Mouse (Mus musculus): ENCODE measurements around the gene Hmga1b. TPM values are rescaled to one million over a fixed set of nuclear protein-coding genes. Genes with fewer than 3 reads are reported as not detected.
"Not testable (repeated sequence)": the region's sequence is repeated elsewhere in the genome, so short reads cannot be mapped to it uniquely, and the experiment has no call there.

Hmga1b gene
- total RNA-seq, 4 experiments from 2014 or later: 19.8 to 57.1 (median 32.9) TPM

DNA sequence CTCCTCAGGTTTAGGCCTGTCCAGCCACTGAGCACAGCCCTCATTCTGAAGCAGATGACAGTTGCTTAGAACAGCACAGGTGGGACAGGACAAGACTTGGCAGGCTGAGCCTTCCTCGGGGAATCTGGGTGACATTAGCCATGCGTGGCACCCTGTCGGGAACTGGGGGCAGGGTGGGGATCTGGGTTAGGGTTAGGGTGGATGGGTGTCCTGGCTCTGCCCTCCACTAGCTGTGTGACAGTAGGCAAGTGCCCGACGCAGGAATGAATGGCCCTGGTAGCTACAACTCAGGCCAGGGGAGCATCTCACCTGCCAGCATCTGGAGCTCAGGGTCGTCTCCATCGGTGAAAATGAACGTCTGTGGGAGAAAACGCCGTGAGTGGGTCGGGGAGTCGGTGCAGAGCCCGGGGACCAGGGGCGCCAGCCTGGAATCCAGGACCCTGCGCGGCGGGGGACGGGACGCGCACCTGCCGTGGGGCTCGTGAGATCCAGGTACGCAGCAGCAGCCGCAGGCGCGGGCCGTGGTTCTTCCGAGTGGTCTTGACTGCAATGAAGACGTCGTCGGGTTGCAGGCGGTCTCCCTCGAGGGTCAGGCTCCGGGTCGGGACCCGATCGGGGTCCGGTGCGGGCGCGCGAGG, 21.0 kb downstream of the Hmga1b start:
- DNase-seq (ENCODE audit: low spot score): no peak

GRCm38 (mm10) chr11:120784064-120784791, 21.6 kb downstream of the Hmga1b start, which contains the start of the genes Rfng and Gps1:
Gene Rfng (minus strand): TSS chr11:120784207.
Gene Gps1 (plus strand): TSS chr11:120784272.
- DNase-seq (ENCODE audit: low spot score): peak; percentile 79

DNA sequence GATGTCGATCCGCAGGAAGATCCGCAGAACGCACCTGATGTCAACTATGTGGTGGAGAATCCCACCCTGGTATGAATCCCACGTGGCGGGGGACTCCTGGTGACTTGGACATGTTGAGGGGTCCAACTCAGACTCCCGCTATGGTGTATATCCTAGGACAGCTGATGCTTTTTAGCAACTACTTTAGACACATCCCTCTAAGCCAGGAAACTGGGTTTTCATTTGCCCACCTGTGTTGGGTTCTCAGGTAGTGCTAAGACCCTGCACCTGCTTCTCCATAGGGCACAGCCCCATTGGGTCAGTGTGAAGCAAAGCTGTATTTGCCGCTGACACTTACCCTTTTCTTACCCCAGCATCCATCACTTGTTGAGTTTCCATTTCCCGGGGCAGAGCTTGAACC, 22.6 kb downstream of the Hmga1b start:
- no peak for DNase-seq (ENCODE audit: low spot score)

DNA sequence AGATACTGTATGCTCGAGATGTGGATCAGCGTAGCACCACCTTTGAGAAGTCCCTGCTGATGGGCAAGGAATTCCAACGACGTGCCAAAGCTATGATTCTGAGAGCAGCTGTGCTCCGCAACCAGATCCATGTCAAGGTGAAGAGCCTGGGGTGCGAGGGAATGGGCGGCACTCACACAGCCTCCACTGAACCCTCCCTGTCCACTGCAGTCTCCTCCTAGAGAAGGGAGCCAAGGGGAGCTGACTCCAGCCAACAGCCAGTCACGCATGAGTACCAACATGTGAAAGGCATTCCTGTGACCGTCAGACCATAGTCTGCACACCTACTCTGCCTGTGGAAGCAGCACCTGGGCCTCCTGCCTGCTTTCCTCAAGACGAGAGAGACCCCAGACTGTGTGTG, 25.9 kb downstream of the Hmga1b start:
- DNase-seq (ENCODE audit: low spot score): not testable (repeated sequence)

GRCm38 (mm10) chr11:120789355-120789754, 26.8 kb downstream of the Hmga1b start:
- no peak for DNase-seq (ENCODE audit: low spot score)

DNA sequence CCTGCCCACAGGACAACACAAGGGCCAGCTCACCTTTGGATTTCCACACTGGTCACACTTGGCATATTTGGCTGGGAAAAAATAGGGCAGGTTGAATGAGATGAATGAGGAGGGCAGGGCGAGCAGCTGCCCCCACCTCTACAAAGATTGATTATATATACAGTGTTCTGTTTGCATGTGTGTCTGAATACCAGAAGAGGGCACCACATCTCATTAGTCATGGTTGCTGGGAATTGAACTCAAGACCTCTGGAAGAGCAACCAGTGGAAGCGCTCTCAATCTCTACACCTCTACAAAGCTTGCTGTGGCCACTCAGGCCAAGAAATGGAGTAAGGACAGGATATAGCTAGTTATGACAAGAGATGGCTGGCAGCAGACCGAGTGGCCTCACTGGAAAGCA, 27.2 kb downstream of the Hmga1b start:
- no peak for DNase-seq (ENCODE audit: low spot score)

DNA sequence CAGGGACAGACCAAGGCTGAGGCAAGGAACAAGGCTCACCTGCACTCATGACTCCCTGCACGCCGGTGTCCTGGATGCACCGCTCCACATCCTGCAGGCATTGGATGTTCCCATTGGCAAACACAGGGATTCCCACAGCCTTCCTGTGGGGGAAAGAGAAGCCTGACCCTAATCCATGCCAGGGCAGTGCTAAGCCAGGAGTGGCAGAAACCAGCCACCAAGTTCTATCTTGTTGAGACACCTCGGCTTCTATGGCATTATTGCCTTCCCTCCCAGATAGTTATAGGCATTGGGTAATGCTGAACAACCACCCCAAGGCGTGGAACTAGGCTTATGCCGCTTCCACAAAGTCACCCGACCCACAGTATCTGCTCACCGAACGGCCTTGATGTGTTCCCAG, 30.1 kb downstream of the Hmga1b start:
- no peak for DNase-seq (ENCODE audit: low spot score)

DNA sequence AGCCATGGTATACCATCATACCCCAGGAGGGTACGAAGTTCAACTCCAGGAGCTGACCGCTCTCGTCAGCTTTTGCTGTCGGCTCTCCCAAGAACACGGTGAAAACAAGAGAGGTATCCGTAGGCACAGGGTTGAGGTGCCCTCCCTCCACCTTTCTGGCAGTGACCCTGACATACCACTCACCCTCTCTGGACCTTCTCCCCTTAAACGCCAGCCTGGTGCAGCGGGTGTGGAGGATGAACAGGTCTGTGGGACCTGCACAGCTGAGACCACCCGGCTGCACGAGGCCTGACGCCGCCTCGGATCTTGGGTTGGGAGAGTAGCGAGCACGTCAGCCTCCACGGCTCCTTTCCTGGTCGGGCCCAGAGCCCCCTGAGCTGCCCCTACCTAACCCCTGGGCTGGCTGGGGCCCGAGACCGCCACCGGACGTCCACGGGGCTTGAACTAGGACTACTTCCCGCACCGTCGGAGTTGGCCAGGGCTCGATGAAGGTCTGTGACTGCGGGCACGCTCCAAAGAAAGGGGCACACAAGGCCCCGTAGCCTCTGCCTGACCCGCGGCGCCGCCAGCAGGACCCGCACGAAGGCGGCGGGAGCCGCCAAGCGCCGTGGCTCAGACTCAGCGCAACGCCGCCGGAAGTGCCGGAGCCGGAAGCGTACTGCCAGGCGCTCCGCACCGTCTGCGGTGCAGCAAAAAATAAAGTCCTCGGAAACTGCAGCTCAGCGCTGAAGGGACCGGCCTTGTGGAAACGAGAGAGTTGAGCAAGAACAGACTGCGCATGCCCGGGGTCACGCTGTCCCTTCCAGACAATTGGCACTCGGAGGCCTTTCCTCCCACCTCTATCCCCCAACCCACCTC, 33.4 kb downstream of the Hmga1b start, which contains the start of gene Dus1l:
TSS of gene Dus1l (minus strand) at position 648 of the 858 bp plus-strand sequence.
- DNase-seq (ENCODE audit: low spot score): peak; percentile 97

DNA sequence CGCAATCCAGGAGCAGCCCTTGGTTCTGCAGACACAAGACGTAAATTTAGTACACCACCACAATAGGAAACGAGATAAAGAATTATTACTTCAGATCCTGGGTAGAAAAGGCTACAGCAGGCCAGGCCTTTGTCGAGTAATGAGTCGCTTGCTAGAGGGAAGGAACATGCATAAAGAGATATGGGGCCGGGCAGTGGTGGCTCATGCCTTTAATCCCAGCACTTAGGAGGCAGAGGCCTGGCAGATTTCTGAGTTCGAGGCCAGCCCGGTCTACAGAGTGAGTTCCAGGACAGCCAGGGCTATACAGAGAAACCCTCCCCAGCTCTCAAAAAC, 34.0 kb downstream of the Hmga1b start:
- no peak for DNase-seq (ENCODE audit: low spot score)

- DNase-seq (ENCODE audit: low spot score): no peak
Measured at GRCm38 (mm10) chr11:120798244-120798643, 35.6 kb downstream of the Hmga1b start.

DNA sequence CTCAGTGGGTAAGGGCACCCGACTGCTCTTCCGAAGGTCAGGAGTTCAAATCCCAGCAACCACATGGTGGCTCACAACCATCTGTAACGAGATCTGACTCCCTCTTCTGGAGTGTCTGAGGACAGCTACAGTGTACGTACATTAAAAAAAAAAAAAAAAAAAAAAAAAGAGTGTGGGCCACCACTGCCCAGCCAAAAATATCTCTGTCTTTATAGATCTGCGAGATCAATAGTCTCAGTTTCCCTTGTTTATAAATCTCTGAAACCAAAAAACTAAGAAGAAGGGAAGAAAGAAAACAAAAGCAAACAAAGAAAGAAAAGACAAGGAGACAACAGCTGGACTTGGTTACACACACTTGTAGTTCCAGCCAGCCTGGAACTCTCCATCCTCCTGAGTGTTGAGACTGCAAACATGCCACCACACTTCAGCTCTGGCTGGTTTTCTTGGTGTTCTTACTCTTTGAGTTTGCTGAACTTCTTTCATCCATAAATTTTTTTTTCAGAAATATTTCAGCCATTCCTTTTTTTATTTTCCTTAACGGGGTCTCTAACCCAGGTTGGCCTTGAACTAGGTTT, 36.8 kb downstream of the Hmga1b start:
- no peak for DNase-seq (ENCODE audit: low spot score)

GRCm38 (mm10) chr11:120800061-120800904, 37.7 kb downstream of the Hmga1b start:
- peak; percentile 90 for DNase-seq (ENCODE audit: low spot score)

DNA sequence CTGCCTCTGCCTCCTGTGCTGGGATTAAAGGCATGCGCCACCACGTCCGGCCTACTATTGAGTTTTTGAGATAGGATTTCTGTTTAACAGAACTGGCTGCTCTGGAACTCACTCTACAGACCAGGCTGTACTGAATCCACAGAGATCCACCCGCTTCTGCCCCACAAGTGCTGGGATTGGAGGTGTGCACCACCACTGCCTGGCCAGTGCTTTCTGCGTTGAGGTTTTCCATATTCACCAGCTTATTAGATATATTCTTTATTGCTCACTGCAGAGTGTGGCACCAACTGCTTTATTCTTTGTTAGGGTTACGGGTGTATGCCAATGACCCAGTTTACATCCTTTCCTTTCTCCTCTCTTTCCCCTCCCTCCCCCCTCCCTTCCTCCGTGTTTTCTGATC, 41.7 kb downstream of the Hmga1b start:
- no peak for DNase-seq (ENCODE audit: low spot score)

DNA sequence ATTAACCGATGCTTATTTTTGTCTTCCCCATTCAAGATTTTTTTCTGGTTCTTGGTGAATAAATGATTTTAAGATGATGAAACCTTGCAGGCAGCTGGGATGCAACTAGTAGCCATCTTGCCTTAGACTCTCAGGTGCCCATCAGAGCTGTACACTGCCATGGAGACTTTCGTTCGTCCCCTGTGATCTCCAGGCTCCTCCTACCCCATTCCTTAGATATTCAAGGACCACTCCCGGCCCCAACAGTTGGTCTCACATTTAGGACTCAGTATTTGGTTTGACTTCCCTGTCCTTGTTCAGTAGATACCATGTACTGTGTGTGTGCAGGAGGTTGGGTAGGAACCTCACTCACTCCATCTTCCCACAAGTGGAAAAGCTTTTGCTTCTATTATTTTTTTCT, 42.2 kb downstream of the Hmga1b start:
- no peak for DNase-seq (ENCODE audit: low spot score)

GRCm38 (mm10) chr11:120805375-120806298, 43.0 kb downstream of the Hmga1b start:
- no peak for DNase-seq (ENCODE audit: low spot score)

- no peak for DNase-seq (ENCODE audit: low spot score)
Measured at GRCm38 (mm10) chr11:120808010-120808409, 45.4 kb downstream of the Hmga1b start.

- no peak for DNase-seq (ENCODE audit: low spot score)
Measured at GRCm38 (mm10) chr11:120812068-120812467, 49.5 kb downstream of the Hmga1b start.

Data from heart, adult 8-10 months (tissue).